Mouse (Mus musculus) liver, embryonic 14.5 days (tissue): ENCODE results near the gene Sh3yl1.

Experiments
- CTCF ChIP-seq: IDR thresholded peaks from 2 replicates; pipeline ENCODE4 v1.5.1; 2016; ENCODE audit warnings: antibody characterized with exemption, low read depth, control low read depth
- EP300 ChIP-seq: IDR thresholded peaks from 2 replicates; pipeline ENCODE4 v1.6.1; 2016; ENCODE audit warnings: antibody characterized with exemption, low read depth

- TF ChIP-seq CTCF (no peak), EP300 (no peak)
Measured at GRCm38 (mm10) chr12:30936899-30937298, 25.4 kb downstream of the Sh3yl1 start.
